Mouse (Mus musculus) lung, postnatal 14 days (tissue): ENCODE data around the gene Fam189a1.

Experiments
- DNase-seq: peaks from one replicate; pipeline ENCODE4 v3.0.0; 2021

The Fam189a1 gene

DNA sequence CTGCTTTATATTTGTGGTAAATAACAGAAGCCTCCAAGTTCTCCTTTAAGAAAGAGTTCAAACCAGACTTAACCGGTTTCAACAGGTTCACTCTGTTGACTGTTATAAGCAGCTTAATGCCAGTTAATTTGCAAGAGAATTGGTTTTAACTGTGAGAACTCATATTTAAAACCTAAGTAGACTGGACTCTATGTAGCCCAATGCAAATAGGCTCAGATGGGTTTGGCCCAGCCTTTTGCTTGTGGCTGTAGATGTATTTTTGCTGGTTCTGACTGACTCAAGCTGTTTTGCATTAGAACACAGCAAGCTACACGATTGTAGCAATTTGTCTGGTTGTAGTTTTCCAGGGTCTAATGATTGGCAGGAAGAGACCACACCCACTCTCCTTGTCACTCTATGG is 440.1 kb downstream of the Fam189a1 start:
- no peak for DNase-seq

GRCm38 (mm10) chr7:64709520-64710262 is 446.7 kb downstream of the Fam189a1 start:
- no peak for DNase-seq

DNA sequence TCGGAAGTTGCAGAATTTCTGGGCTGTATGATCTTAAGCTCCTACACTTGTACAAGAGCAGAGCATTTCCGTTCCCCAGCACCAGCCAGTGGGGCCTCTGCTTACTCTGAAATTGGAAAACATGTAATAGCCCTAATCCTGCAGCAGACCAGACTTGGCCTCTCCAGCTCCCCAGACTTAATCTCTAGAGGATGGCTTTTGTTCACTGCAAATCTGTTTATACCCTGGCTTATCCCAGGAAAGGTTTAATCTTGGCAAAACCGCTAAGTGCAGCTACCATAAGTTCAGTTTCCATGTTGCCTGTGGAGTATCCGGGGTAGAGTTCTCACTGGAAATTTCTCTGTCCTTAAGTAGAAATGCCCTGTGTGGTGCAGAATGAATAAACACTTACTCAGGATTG is 448.2 kb downstream of the Fam189a1 start:
- DNase-seq: no peak
